Mouse (Mus musculus) lung, postnatal 0 days (tissue): ENCODE measurements at regions not wholly inside any gene's neighbourhood (a gene's known extent, or its start where the extent isn't known, plus 50 kb on each side); places are given as distances from the start of the nearest gene placed in this dataset.

Experiments used
- CTCF ChIP-seq: IDR thresholded peaks from 2 replicates; pipeline ENCODE4 v1.5.1; 2016; ENCODE audit warnings: antibody characterized with exemption, mild to moderate bottlenecking
- EP300 ChIP-seq: IDR thresholded peaks from 2 replicates; pipeline ENCODE4 v1.6.1; 2016; ENCODE audit warnings: antibody characterized with exemption, mild to moderate bottlenecking, control low read depth

DNA sequence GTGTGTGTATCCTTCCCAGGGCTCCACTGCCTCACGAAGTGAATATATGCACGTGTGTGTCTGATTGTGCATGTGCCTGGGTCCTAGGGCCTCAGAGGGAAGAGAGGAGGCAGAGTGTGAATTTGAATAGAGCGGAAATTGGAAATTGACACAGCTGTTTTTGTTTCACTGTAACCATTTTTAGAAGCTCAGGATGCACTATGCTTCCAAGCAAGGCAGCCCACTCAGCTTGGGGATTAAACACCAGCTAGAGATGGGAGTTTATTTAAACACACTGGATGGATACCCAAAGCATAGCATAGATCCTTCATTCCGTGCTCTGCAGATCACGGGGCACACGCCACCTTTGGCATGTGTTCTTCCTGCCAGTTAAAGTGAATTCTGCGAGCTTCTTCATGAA is 306.2 kb downstream of the Elavl2 start:
- TF ChIP-seq CTCF (no peak), EP300 (no peak)
